Mouse (Mus musculus) heart, embryonic 16.5 days (tissue): ENCODE measurements at regions not wholly inside any gene's neighbourhood (a gene's known extent, or its start where the extent isn't known, plus 50 kb on each side); places are given as distances from the start of the nearest gene placed in this dataset.
A peak's percentile ranks its signal among the peaks of the same experiment; 100 is the strongest.
"Not testable (repeated sequence)": the region's sequence is repeated elsewhere in the genome, so short reads cannot be mapped to it uniquely, and the experiment has no call there.

ENCODE experiments used
- ATAC-seq: fragments of 200-750 bp; cut with Nextera tagmentation; replicated peaks from 2 replicates; pipeline ENCODE4 v1.8.0; 2017; ENCODE audit warnings: moderate number of reproducible peaks; ENCODE audit not compliant: insufficient read depth, low FRiP score; ENCODE audit errors: extremely low read depth
- H3K27ac ChIP-seq: fragments of 300-500 bp; sonication (generic); 2 replicates; pipeline ENCODE4 v1.5.1; 2014; ENCODE audit warnings: mild to moderate bottlenecking, low read length, control low read depth, moderate library complexity
- H3K27me3 ChIP-seq: fragments of 300-500 bp; sonication (generic); 2 replicates; pipeline ENCODE4 v1.6.1; 2014; ENCODE audit warnings: low read length, mixed read lengths; ENCODE audit not compliant: control insufficient read depth, insufficient read depth
- H3K36me3 ChIP-seq: fragments of 300-500 bp; sonication (generic); 2 replicates; pipeline ENCODE4 v1.6.1; 2014; ENCODE audit not compliant: control insufficient read depth, insufficient read depth
- H3K4me1 ChIP-seq: fragments of 300-500 bp; sonication (generic); 2 replicates; pipeline ENCODE4 v1.6.1; 2014; ENCODE audit warnings: low read length, mixed read lengths; ENCODE audit not compliant: control insufficient read depth, insufficient read depth
- H3K4me2 ChIP-seq: fragments of 300-500 bp; sonication (generic); 2 replicates; pipeline ENCODE4 v1.6.1; 2014; ENCODE audit warnings: low read depth, mild to moderate bottlenecking, control low read depth, low read length
- H3K4me3 ChIP-seq: fragments of 300-500 bp; sonication (generic); 2 replicates; pipeline ENCODE4 v1.5.1; 2014; ENCODE audit warnings: mild to moderate bottlenecking, control low read depth, low read length
- H3K9ac ChIP-seq: fragments of 300-500 bp; sonication (generic); 2 replicates; pipeline ENCODE4 v1.6.1; 2014; ENCODE audit warnings: low read length, control low read depth
- H3K9me3 ChIP-seq: fragments of 300-500 bp; sonication (generic); replicated peaks from 2 replicates; pipeline ENCODE4 v1.6.1; 2016; ENCODE audit warnings: low read length; ENCODE audit not compliant: control insufficient read depth
- WGBS: fragments of 180-500 bp; shearing (Covaris S2); extraction: QIAGEN DNeasy Blood & Tissue Kit; methylation state at CpG from one replicate; pipeline ENCODE4 v1.1.7; 2014; 5-methylcytosine and 5-hydroxymethylcytosine counted together

- Histone ChIP-seq H3K4me1 (peaks cover 9% of the 10 kb centered on the region), H3K4me2 (no peak overlapping the region), H3K9me3 (no peaks in the 10 kb centered on the region), H3K4me3 (no peak overlapping the region), H3K27ac (no peak overlapping the region), H3K27me3 (no peaks in the 10 kb centered on the region), H3K36me3 (no peaks in the 10 kb centered on the region), H3K9ac (no peak overlapping the region)
- 40% methylated on average over 7 of the region's 7 CpGs for WGBS
- ATAC-seq, result peak; percentile 73
Observed at GRCm38 (mm10) chr17:35758769-35759168, 54.3 kb upstream of the Ddr1 start.

GRCm38 (mm10) chr17:35759740-35760139 is 55.3 kb upstream of the Ddr1 start:
- no peaks in the 10 kb centered on the region for H3K27me3 ChIP-seq
- H3K36me3 ChIP-seq, result no peaks in the 10 kb centered on the region
- H3K4me1 ChIP-seq, result peaks cover 9% of the 10 kb centered on the region
- no peak overlapping the region for H3K4me2 ChIP-seq
- no peak overlapping the region for H3K9ac ChIP-seq
- H3K27ac ChIP-seq, result no peak overlapping the region
- H3K9me3 ChIP-seq, result no peaks in the 10 kb centered on the region
- ATAC-seq, result no peak
- 50% methylated on average over 6 of the region's 6 CpGs for WGBS
- H3K4me3 ChIP-seq, result no peak overlapping the region

GRCm38 (mm10) chr17:35762614-35763013 is 58.2 kb upstream of the Ddr1 start:
- Histone ChIP-seq H3K4me1 (peaks cover 9% of the 10 kb centered on the region), H3K9ac (no peak overlapping the region), H3K4me3 (no peak overlapping the region), H3K36me3 (no peaks in the 10 kb centered on the region), H3K27me3 (no peaks in the 10 kb centered on the region), H3K4me2 (no peak overlapping the region), H3K9me3 (peaks cover 3% of the 10 kb centered on the region; the same call in 1 of the 2 replicates), H3K27ac (no peak overlapping the region)
- 88% methylated on average over 9 of the region's 9 CpGs for WGBS
- no peak for ATAC-seq

- H3K4me2 ChIP-seq, result no peak overlapping the region
- 80% methylated on average over 5 of the region's 5 CpGs for WGBS
- no peak for ATAC-seq
- H3K9me3 ChIP-seq, result peaks cover 3% of the 10 kb centered on the region; the same call in 1 of the 2 replicates
- no peaks in the 10 kb centered on the region for H3K27me3 ChIP-seq
- H3K36me3 ChIP-seq, result no peaks in the 10 kb centered on the region
- peaks cover 9% of the 10 kb centered on the region for H3K4me1 ChIP-seq
- H3K4me3 ChIP-seq, result no peak overlapping the region
- no peak overlapping the region for H3K9ac ChIP-seq
- no peak overlapping the region for H3K27ac ChIP-seq
Observed at GRCm38 (mm10) chr17:35763101-35763500, 58.4 kb upstream of the Ier3 start.

- Histone ChIP-seq H3K36me3 (no peaks in the 10 kb centered on the region), H3K4me2 (no peak overlapping the region), H3K27ac (no peak overlapping the region), H3K9ac (no peak overlapping the region), H3K9me3 (peaks cover 3% of the 10 kb centered on the region; the same call in 1 of the 2 replicates), H3K27me3 (no peaks in the 10 kb centered on the region), H3K4me1 (peaks cover 4% of the 10 kb centered on the region), H3K4me3 (no peak overlapping the region)
- 23% methylated on average over 6 of the region's 6 CpGs for WGBS
- no peak for ATAC-seq
Observed at GRCm38 (mm10) chr17:35763866-35764265, 57.6 kb upstream of the Ier3 start.

GRCm38 (mm10) chr17:35766406-35766805 is 55.1 kb upstream of the Ier3 start:
- no peak overlapping the region for H3K4me2 ChIP-seq
- 71% methylated on average over 9 of the region's 9 CpGs for WGBS
- H3K27me3 ChIP-seq, result no peaks in the 10 kb centered on the region
- no peaks in the 10 kb centered on the region; the same call in 1 of the 2 replicates for H3K4me1 ChIP-seq
- no peak overlapping the region for H3K9ac ChIP-seq
- H3K36me3 ChIP-seq, result no peaks in the 10 kb centered on the region
- no peak overlapping the region for H3K27ac ChIP-seq
- peaks cover 3% of the 10 kb centered on the region; the same call in 1 of the 2 replicates for H3K9me3 ChIP-seq
- ATAC-seq, result no peak
- H3K4me3 ChIP-seq, result no peak overlapping the region

GRCm38 (mm10) chr17:35769175-35769960 is 52.1 kb upstream of the Ier3 start:
- 72% methylated on average over 5 of the region's 5 CpGs for WGBS
- no peaks in the 10 kb centered on the region for H3K27me3 ChIP-seq
- H3K4me3 ChIP-seq, result no peak overlapping the region
- H3K36me3 ChIP-seq, result no peaks in the 10 kb centered on the region
- ATAC-seq, result no peak
- H3K4me2 ChIP-seq, result no peak overlapping the region
- peaks cover 3% of the 10 kb centered on the region; the same call in 1 of the 2 replicates for H3K9me3 ChIP-seq
- peaks cover 8% of the 10 kb centered on the region for H3K4me1 ChIP-seq
- peak overlapping the region; percentile 11; the same call in 1 of the 2 replicates for H3K9ac ChIP-seq
- H3K27ac ChIP-seq, result no peak overlapping the region

GRCm38 (mm10) chr17:35769961-35770276 is 51.6 kb upstream of the Ier3 start:
- not testable (repeated sequence) for H3K4me3 ChIP-seq, H3K9ac ChIP-seq, H3K27ac ChIP-seq, H3K9me3 ChIP-seq, H3K27me3 ChIP-seq, H3K4me1 ChIP-seq, H3K36me3 ChIP-seq, H3K4me2 ChIP-seq, ATAC-seq
- WGBS, result 86% methylated on average over 4 of the region's 4 CpGs

GRCm38 (mm10) chr17:35770599-35770998 is 50.9 kb upstream of the Ier3 start:
- Histone ChIP-seq H3K9ac (no peak overlapping the region), H3K27ac (no peak overlapping the region), H3K9me3 (peaks cover 3% of the 10 kb centered on the region; the same call in 1 of the 2 replicates), H3K36me3 (no peaks in the 10 kb centered on the region), H3K4me1 (peaks cover 8% of the 10 kb centered on the region), H3K4me2 (no peak overlapping the region), H3K4me3 (no peak overlapping the region), H3K27me3 (no peaks in the 10 kb centered on the region)
- WGBS, result 83% methylated on average over 3 of the region's 3 CpGs
- no peak for ATAC-seq
